Mouse (Mus musculus): ENCODE results near the gene Cysrt1. TPM values are rescaled to one million over a fixed set of nuclear protein-coding genes. Genes with fewer than 3 reads are reported as not detected.

Gene Cysrt1
- polyA plus RNA-seq, 1 experiment, result 0.25 TPM

DNA sequence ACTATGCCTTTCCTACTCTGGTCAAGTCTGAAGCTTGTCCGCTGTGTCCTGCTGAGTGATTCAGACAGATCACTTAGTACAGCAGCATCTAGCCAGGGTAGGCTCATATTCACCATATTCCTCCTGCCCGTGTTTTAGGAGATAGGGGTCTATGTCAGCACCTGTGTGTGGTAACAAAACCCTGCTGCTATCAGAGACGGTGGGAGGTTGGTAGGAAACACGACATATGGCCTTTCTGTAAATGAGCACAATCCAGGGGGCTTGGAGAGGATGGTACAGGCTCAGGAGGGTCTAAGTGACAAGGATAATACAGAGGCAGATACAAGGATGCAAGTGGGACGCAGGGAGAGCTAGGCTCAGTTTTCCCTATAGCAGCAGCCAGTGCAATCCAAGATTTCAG is 12.7 kb downstream of the Cysrt1 start:
- Histone ChIP-seq H3K79me3 (ENCODE audit: low read depth) (no peaks in the 10 kb centered on the region), H3K27me3 (ENCODE audit: control insufficient read depth, insufficient read depth, insufficient read length) (peaks cover 41% of the 10 kb centered on the region), H3ac (ENCODE audit: control insufficient read depth, insufficient read length, low read depth) (no peak overlapping the region), H3K4me3 (ENCODE audit: insufficient read depth, poor library complexity, severe bottlenecking) (no peak overlapping the region), H3K36me3 (ENCODE audit: control insufficient read depth, insufficient read depth) (no peaks in the 10 kb centered on the region), H3K79me2 (ENCODE audit: control insufficient read depth, insufficient read depth) (no peaks in the 10 kb centered on the region)
- TF ChIP-seq MAX (IDR thresholded peaks at IDR 0.05), result no peak
- TF ChIP-seq CEBPB (IDR thresholded peaks at IDR 0.05; ENCODE audit: low read depth), result no peak
- TF ChIP-seq CTCF (IDR thresholded peaks at IDR 0.05; ENCODE audit: control insufficient read depth, insufficient read depth, insufficient read length), result no peak
- no peak for TF ChIP-seq FOSL1 (IDR thresholded peaks at IDR 0.05; ENCODE audit: insufficient read depth, low read length, poor library complexity, severe bottlenecking)
- TF ChIP-seq MYOD1 (IDR thresholded peaks at IDR 0.05; ENCODE audit: control insufficient read depth, insufficient read length, low read depth), result no peak
- TF ChIP-seq USF1 (IDR thresholded peaks at IDR 0.05; ENCODE audit: low read depth), result no peak
- no peak for TF ChIP-seq MYOG (IDR thresholded peaks at IDR 0.05; ENCODE audit: control insufficient read depth, extremely low read depth, insufficient read length)

DNA sequence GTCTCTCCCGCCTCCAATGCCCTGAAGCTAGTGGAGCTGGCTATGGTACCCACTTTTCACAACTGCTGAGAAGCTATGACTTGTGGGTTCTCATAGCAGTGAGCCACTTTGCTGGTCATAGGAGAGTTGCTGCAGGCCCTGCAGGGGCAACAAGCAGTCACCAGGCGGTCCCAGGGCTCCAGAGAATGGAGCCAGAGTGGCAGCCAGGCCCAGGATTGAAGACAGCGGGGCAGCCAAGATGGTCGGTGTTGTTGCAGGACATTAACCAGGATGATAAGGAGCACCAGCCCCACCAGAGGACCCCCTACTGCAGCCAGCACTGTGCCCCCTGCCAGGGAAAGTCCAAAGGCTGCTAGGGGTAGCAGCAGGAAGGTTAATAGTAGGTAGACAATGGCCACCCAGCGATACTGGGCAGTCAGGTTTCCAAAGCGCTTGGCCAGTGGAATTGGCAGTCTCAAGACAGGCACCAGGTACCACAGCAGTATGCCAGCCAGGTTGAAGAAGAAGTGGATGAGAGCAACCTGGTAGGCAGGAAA is 13.2 kb downstream of the Cysrt1 start:
- Histone ChIP-seq H3K27me3 (ENCODE audit: control insufficient read depth, insufficient read depth, insufficient read length) (peaks cover 38% of the 10 kb centered on the region), H3K79me3 (ENCODE audit: low read depth) (no peaks in the 10 kb centered on the region), H3K36me3 (ENCODE audit: control insufficient read depth, insufficient read depth) (no peaks in the 10 kb centered on the region), H3K79me2 (ENCODE audit: control insufficient read depth, insufficient read depth) (peaks cover 4% of the 10 kb centered on the region), H3ac (ENCODE audit: control insufficient read depth, insufficient read length, low read depth) (no peak overlapping the region), H3K4me3 (ENCODE audit: insufficient read depth, poor library complexity, severe bottlenecking) (no peak overlapping the region)
- TF ChIP-seq MYOG (IDR thresholded peaks at IDR 0.05; ENCODE audit: control insufficient read depth, extremely low read depth, insufficient read length), result no peak
- no peak for TF ChIP-seq FOSL1 (IDR thresholded peaks at IDR 0.05; ENCODE audit: insufficient read depth, low read length, poor library complexity, severe bottlenecking)
- TF ChIP-seq CTCF (IDR thresholded peaks at IDR 0.05; ENCODE audit: control insufficient read depth, insufficient read depth, insufficient read length), result no peak
- no peak for TF ChIP-seq MYOD1 (IDR thresholded peaks at IDR 0.05; ENCODE audit: control insufficient read depth, insufficient read length, low read depth)
- TF ChIP-seq USF1 (IDR thresholded peaks at IDR 0.05; ENCODE audit: low read depth), result no peak
- no peak for TF ChIP-seq MAX (IDR thresholded peaks at IDR 0.05)
- TF ChIP-seq CEBPB (IDR thresholded peaks at IDR 0.05; ENCODE audit: low read depth), result no peak

- Histone ChIP-seq H3K79me2 (ENCODE audit: control insufficient read depth, insufficient read depth) (peaks cover 10% of the 10 kb centered on the region), H3K27me3 (ENCODE audit: control insufficient read depth, insufficient read depth, insufficient read length) (peaks cover 36% of the 10 kb centered on the region), H3K79me3 (ENCODE audit: low read depth) (peaks cover 5% of the 10 kb centered on the region), H3K36me3 (ENCODE audit: control insufficient read depth, insufficient read depth) (peaks cover 5% of the 10 kb centered on the region), H3ac (ENCODE audit: control insufficient read depth, insufficient read length, low read depth) (no peak overlapping the region), H3K4me3 (ENCODE audit: insufficient read depth, poor library complexity, severe bottlenecking) (no peak overlapping the region)
- no peak for TF ChIP-seq FOSL1 (IDR thresholded peaks at IDR 0.05; ENCODE audit: insufficient read depth, low read length, poor library complexity, severe bottlenecking)
- no peak for TF ChIP-seq MYOD1 (IDR thresholded peaks at IDR 0.05; ENCODE audit: control insufficient read depth, insufficient read length, low read depth)
- TF ChIP-seq MYOG (IDR thresholded peaks at IDR 0.05; ENCODE audit: control insufficient read depth, extremely low read depth, insufficient read length), result no peak
- peak; percentile 95 for TF ChIP-seq CTCF (IDR thresholded peaks at IDR 0.05; ENCODE audit: control insufficient read depth, insufficient read depth, insufficient read length)
- peak; percentile 48 for TF ChIP-seq MAX (IDR thresholded peaks at IDR 0.05)
- TF ChIP-seq CEBPB (IDR thresholded peaks at IDR 0.05; ENCODE audit: low read depth), result peak; percentile 92
- TF ChIP-seq USF1 (IDR thresholded peaks at IDR 0.05; ENCODE audit: low read depth), result no peak
Observed at GRCm38 (mm10) chr2:25228431-25228889, 13.8 kb downstream of the Cysrt1 start.

DNA sequence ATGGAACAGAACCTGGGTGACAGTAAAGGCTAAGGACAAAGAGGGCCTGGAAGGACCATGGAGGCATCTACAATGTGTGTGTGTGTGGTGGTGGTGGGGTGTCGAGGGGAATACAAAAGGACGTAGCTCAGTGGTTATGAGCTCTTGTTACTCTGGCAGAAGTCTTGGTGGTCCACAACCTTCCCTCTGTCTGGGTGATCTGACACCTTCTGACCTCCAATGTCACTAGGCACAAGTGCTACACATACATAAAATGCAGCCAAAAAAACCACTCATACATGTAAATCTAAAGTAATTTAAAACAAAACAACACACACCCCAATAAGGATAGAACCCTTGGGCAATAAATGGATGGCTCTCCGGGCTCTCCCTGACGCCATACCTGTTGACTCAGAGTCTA is 14.8 kb downstream of the Cysrt1 start:
- Histone ChIP-seq H3K4me3 (ENCODE audit: insufficient read depth, poor library complexity, severe bottlenecking) (no peak overlapping the region), H3K36me3 (ENCODE audit: control insufficient read depth, insufficient read depth) (peaks cover 14% of the 10 kb centered on the region), H3ac (ENCODE audit: control insufficient read depth, insufficient read length, low read depth) (no peak overlapping the region), H3K79me2 (ENCODE audit: control insufficient read depth, insufficient read depth) (peaks cover 19% of the 10 kb centered on the region), H3K79me3 (ENCODE audit: low read depth) (peaks cover 8% of the 10 kb centered on the region), H3K27me3 (ENCODE audit: control insufficient read depth, insufficient read depth, insufficient read length) (peaks cover 26% of the 10 kb centered on the region)
- TF ChIP-seq USF1 (IDR thresholded peaks at IDR 0.05; ENCODE audit: low read depth), result no peak
- TF ChIP-seq FOSL1 (IDR thresholded peaks at IDR 0.05; ENCODE audit: insufficient read depth, low read length, poor library complexity, severe bottlenecking), result no peak
- TF ChIP-seq MYOG (IDR thresholded peaks at IDR 0.05; ENCODE audit: control insufficient read depth, extremely low read depth, insufficient read length), result no peak
- no peak for TF ChIP-seq CTCF (IDR thresholded peaks at IDR 0.05; ENCODE audit: control insufficient read depth, insufficient read depth, insufficient read length)
- no peak for TF ChIP-seq MYOD1 (IDR thresholded peaks at IDR 0.05; ENCODE audit: control insufficient read depth, insufficient read length, low read depth)
- TF ChIP-seq CEBPB (IDR thresholded peaks at IDR 0.05; ENCODE audit: low read depth), result no peak
- TF ChIP-seq MAX (IDR thresholded peaks at IDR 0.05), result no peak

DNA sequence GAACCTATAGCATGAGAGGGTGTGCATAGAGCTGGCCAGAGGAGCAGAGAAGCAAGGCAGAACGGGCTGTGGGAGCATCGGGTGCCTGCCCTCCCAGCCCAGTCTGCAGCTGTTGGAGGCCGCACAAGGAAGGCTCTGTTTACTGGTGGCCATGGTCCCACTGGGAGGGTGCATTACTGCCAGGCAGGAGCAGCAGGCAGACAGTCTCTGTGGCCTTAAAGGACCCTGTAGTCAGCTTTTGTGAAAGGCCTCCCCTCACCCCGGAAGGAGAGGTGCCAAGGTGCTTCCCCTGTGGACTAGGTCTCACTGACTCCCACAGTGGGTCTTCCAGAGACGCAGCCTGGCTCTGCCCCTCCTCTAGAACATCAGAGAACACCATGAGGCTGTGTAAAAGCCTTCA is 15.4 kb downstream of the Cysrt1 start:
- Histone ChIP-seq H3K36me3 (ENCODE audit: control insufficient read depth, insufficient read depth) (peaks cover 20% of the 10 kb centered on the region), H3K4me3 (ENCODE audit: insufficient read depth, poor library complexity, severe bottlenecking) (no peak overlapping the region), H3K79me3 (ENCODE audit: low read depth) (peaks cover 9% of the 10 kb centered on the region), H3K27me3 (ENCODE audit: control insufficient read depth, insufficient read depth, insufficient read length) (peaks cover 20% of the 10 kb centered on the region), H3K79me2 (ENCODE audit: control insufficient read depth, insufficient read depth) (peaks cover 19% of the 10 kb centered on the region), H3ac (ENCODE audit: control insufficient read depth, insufficient read length, low read depth) (no peak overlapping the region)
- TF ChIP-seq MAX (IDR thresholded peaks at IDR 0.05), result no peak
- TF ChIP-seq MYOG (IDR thresholded peaks at IDR 0.05; ENCODE audit: control insufficient read depth, extremely low read depth, insufficient read length), result no peak
- no peak for TF ChIP-seq FOSL1 (IDR thresholded peaks at IDR 0.05; ENCODE audit: insufficient read depth, low read length, poor library complexity, severe bottlenecking)
- no peak for TF ChIP-seq CEBPB (IDR thresholded peaks at IDR 0.05; ENCODE audit: low read depth)
- no peak for TF ChIP-seq MYOD1 (IDR thresholded peaks at IDR 0.05; ENCODE audit: control insufficient read depth, insufficient read length, low read depth)
- no peak for TF ChIP-seq CTCF (IDR thresholded peaks at IDR 0.05; ENCODE audit: control insufficient read depth, insufficient read depth, insufficient read length)
- no peak for TF ChIP-seq USF1 (IDR thresholded peaks at IDR 0.05; ENCODE audit: low read depth)
